Mouse (Mus musculus) kidney, adult 8-10 months (tissue): ENCODE measurements around the gene Prdm8.
A peak's percentile ranks its signal among the peaks of the same experiment; 100 is the strongest.

Experiments used
- DNase-seq, 2 experiments: peaks; one replicate each; pipeline ENCODE4 v3.0.0; 2022

Prdm8 gene

GRCm38 (mm10) chr5:98167180-98167824 lies at the start of gene Prdm8:
TSS of gene Prdm8 (plus strand) at chr5:98167198.
- peak in 1 of 2 experiments; percentile 20 for DNase-seq

- DNase-seq: no peak
These were observed 39.9 kb upstream of the Prdm8 start for GRCm38 (mm10) chr5:98127074-98127473.

GRCm38 (mm10) chr5:98138545-98139296 lies 28.3 kb upstream of the Prdm8 start:
- no peak for DNase-seq

GRCm38 (mm10) chr5:98139297-98139660 lies 27.7 kb upstream of the Prdm8 start:
- no peak for DNase-seq

- DNase-seq: no peak
These were observed 20.1 kb upstream of the Prdm8 start for GRCm38 (mm10) chr5:98146895-98147294.

GRCm38 (mm10) chr5:98166116-98166515 lies 882 bp upstream of the Prdm8 start:
- DNase-seq: no peak

- no peak for DNase-seq
These were observed 1.6 kb downstream of the Prdm8 start for GRCm38 (mm10) chr5:98168356-98169285.

GRCm38 (mm10) chr5:98169376-98170351 lies 2.7 kb downstream of the Prdm8 start:
- DNase-seq: no peak

GRCm38 (mm10) chr5:98171651-98172230 lies 4.7 kb downstream of the Prdm8 start:
- no peak for DNase-seq

- no peak for DNase-seq
These were observed 5.6 kb downstream of the Prdm8 start for GRCm38 (mm10) chr5:98172502-98173181.

GRCm38 (mm10) chr5:98173694-98174093 lies 6.7 kb downstream of the Prdm8 start:
- DNase-seq: no peak

- no peak for DNase-seq
These were observed 12.6 kb downstream of the Prdm8 start for GRCm38 (mm10) chr5:98179606-98180005.

- no peak for DNase-seq
These were observed 13.5 kb downstream of the Prdm8 start for GRCm38 (mm10) chr5:98180461-98180887.

GRCm38 (mm10) chr5:98180888-98181635 lies 14.1 kb downstream of the Prdm8 start:
- DNase-seq: no peak

- no peak for DNase-seq
These were observed 14.9 kb downstream of the Prdm8 start for GRCm38 (mm10) chr5:98181686-98182602.

GRCm38 (mm10) chr5:98182603-98182920 lies 15.6 kb downstream of the Prdm8 start:
- no peak for DNase-seq

- DNase-seq: no peak
These were observed 16.1 kb downstream of the Prdm8 start for GRCm38 (mm10) chr5:98183031-98183595.

GRCm38 (mm10) chr5:98184281-98184910 lies 17.4 kb downstream of the Prdm8 start:
- DNase-seq: no peak
